Mouse (Mus musculus): ENCODE measurements around the gene 1700113H08Rik.

Gene 1700113H08Rik

GRCm38 (mm10) chr10:87059447-87059846, 1.6 kb downstream of the 1700113H08Rik start:
- DNase-seq (ENCODE audit: low spot score), result no peak

GRCm38 (mm10) chr10:87084236-87084635, 26.4 kb downstream of the 1700113H08Rik start:
- no peak for DNase-seq (ENCODE audit: low spot score)

- no peak for DNase-seq (ENCODE audit: low spot score)
Observed at GRCm38 (mm10) chr10:87087646-87088045, 29.8 kb downstream of the 1700113H08Rik start.

GRCm38 (mm10) chr10:87094249-87094648, 36.4 kb downstream of the 1700113H08Rik start:
- DNase-seq (ENCODE audit: low spot score), result no peak

GRCm38 (mm10) chr10:87098722-87099121, 40.9 kb downstream of the 1700113H08Rik start:
- no peak for DNase-seq (ENCODE audit: low spot score)

GRCm38 (mm10) chr10:87100668-87101067, 42.8 kb downstream of the 1700113H08Rik start:
- DNase-seq (ENCODE audit: low spot score), result no peak

- DNase-seq (ENCODE audit: low spot score), result no peak
Observed at GRCm38 (mm10) chr10:87101265-87101950, 43.6 kb downstream of the 1700113H08Rik start.

GRCm38 (mm10) chr10:87101951-87102320, 44.1 kb downstream of the 1700113H08Rik start:
- DNase-seq (ENCODE audit: low spot score), result no peak

GRCm38 (mm10) chr10:87102455-87102854, 44.6 kb downstream of the 1700113H08Rik start:
- DNase-seq (ENCODE audit: low spot score), result no peak

GRCm38 (mm10) chr10:87103286-87103685, 45.4 kb downstream of the 1700113H08Rik start:
- DNase-seq (ENCODE audit: low spot score), result no peak

GRCm38 (mm10) chr10:87107565-87108297, 49.9 kb downstream of the 1700113H08Rik start:
- no peak for DNase-seq (ENCODE audit: low spot score)

- no peak for DNase-seq (ENCODE audit: low spot score)
Observed at GRCm38 (mm10) chr10:87108333-87108732, 50.5 kb downstream of the 1700113H08Rik start.

GRCm38 (mm10) chr10:87109038-87109771, 51.4 kb downstream of the 1700113H08Rik start:
- DNase-seq (ENCODE audit: low spot score), result no peak

GRCm38 (mm10) chr10:87110909-87111308, 53.1 kb downstream of the 1700113H08Rik start:
- no peak for DNase-seq (ENCODE audit: low spot score)

GRCm38 (mm10) chr10:87125094-87125493, 67.2 kb downstream of the 1700113H08Rik start:
- DNase-seq (ENCODE audit: low spot score), result no peak

GRCm38 (mm10) chr10:87126186-87126824, 68.5 kb downstream of the 1700113H08Rik start:
- no peak for DNase-seq (ENCODE audit: low spot score)

GRCm38 (mm10) chr10:87151050-87151449, 93.2 kb downstream of the 1700113H08Rik start:
- DNase-seq (ENCODE audit: low spot score), result no peak

GRCm38 (mm10) chr10:87153731-87154505, 96.1 kb downstream of the 1700113H08Rik start:
- DNase-seq (ENCODE audit: low spot score), result no peak

- DNase-seq (ENCODE audit: low spot score), result no peak
Observed at GRCm38 (mm10) chr10:87159781-87160180, 101.9 kb downstream of the 1700113H08Rik start.

GRCm38 (mm10) chr10:87196123-87196756, 138.4 kb downstream of the 1700113H08Rik start:
- DNase-seq (ENCODE audit: low spot score), result no peak

- DNase-seq (ENCODE audit: low spot score), result no peak
Observed at GRCm38 (mm10) chr10:87198720-87199119, 140.9 kb downstream of the 1700113H08Rik start.
